Mouse (Mus musculus) cerebellum, adult 18-20 months (tissue): ENCODE results near the gene Six5.

Source experiments
- DNase-seq, 2 experiments: peaks; one replicate each; pipeline ENCODE4 v3.0.0; 2021

Six5 gene

DNA sequence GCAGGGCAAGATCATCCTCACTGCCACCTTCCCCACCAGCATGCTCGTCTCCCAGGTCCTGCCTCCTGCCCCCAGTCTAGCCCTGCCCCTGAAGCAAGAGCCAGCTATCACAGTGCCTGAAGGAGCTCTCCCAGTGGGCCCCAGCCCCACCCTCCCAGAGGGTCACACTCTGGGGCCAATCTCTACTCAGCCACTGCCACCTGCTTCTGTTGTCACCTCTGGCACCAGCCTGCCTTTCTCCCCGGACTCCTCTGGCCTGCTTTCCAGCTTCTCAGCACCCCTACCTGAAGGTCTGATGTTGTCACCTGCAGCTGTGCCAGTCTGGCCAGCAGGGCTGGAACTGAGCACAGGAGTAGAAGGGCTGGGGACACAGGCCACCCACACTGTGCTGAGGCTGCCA lies 2.8 kb downstream of the Six5 start:
- no peak for DNase-seq

DNA sequence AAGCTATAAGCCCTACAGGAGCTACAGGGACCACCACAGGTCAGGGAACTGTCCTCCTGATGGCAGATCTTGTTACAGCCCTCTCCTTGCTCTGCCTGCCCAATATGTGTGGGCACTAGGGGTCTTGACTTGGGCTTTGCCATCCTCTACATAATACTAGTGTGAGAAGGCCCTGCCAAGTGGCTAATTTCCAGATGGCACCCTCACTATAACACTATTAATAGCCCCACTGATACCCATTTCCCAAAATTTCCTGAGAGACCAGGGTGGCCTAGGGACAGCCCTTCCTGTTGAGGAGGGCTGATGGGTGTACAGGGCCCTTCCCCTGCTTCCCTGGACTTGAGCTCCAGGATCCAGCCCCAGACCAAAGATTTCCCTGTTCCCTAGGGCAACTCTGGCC lies 3.5 kb downstream of the Six5 start:
- DNase-seq, result no peak

DNA sequence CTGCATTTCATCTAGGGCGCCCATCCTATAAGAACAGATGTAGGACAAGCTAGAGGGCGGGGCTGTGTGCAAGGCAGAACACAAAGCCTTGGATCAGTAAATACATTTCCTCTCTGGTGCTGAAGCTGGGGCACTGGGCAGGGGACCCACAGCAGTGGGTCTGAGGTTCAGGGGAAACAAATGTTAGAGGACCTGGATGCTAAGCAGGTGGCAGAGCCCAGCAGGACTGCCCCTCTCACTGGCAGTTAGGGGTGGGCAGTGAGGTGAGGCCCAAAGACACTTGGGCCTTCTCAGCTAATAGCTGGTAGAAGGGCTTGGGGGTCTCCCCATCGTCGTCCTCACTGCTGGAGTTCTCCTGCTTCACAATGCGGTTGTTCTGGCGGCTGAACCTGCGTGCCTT lies 4.4 kb downstream of the Six5 start:
- no peak for DNase-seq

DNA sequence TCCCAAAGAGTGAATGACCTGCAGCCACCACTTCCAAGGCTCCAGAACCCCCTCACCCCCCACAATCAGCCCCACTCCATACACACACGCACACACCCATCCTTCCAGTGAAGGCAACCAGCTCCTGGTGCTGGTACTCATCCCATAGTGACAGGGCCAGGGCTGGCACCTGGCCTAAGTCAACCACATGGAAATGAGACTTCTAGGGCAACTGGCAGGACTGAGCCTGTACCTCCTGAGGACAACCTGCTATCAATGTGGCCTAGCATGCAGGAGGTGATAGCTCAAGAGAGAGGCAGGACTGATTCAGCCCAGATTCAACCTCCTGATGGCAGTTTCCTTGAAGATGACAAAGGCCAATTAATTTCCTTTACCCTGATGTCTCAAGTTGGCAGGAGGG lies 5.9 kb downstream of the Six5 start:
- DNase-seq, result no peak

DNA sequence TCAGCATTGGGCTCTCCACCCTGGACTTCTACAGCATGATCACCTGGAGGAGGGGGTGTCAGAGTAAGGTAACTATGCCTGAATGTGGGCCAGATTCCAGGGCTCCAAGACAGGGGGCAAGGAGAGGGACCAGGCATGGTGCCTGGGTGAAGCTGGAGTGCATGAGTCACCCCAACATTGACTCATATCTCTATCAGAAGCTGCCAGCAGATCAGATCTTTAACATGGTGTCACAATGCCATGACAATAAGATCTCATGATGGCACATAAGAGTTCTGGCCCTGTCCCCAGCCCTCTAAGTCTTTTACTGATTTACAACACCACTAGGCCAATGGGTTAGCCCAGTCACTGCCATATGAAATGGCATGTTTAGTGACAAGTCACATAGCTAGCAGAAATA lies 9.3 kb downstream of the Six5 start:
- no peak for DNase-seq

DNA sequence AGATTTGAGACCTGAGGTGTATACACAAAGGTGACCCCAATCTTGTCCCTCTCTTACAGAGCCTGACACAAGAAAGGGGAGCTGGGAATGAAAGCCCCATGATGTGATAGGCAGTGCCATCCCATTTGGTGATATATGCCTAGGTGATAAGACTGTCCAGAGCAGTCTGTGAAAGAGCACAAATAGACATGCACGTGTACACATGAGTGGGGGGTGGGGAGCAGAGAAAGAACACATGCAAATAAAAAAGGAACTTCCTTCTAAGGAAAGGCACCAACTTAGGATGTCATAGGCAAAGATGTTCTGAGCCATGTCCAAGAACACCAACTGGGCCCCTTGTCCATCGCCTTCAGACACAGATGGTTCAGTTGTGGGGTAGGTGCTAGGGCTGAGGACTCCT lies 10.1 kb downstream of the Six5 start:
- no peak for DNase-seq

DNA sequence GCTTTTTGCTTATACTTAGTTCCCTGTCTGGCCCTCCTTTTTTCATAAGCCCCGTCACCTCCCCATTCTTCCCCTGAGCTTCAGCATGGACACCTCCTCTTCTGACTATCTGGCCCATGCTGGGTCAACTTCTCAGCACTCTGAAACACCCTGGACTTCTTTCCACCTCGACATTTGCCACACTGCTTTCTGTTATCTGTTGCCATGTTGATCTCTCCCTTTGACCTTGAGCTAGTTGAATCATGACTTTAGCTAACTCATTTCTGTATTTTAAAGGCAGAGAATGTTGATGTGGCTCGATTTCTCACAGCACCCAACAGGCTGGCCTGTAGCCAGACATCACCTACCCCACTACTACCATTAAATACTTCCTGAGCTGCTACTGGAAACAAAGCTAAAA lies 13.0 kb downstream of the Six5 start:
- DNase-seq, result no peak

DNA sequence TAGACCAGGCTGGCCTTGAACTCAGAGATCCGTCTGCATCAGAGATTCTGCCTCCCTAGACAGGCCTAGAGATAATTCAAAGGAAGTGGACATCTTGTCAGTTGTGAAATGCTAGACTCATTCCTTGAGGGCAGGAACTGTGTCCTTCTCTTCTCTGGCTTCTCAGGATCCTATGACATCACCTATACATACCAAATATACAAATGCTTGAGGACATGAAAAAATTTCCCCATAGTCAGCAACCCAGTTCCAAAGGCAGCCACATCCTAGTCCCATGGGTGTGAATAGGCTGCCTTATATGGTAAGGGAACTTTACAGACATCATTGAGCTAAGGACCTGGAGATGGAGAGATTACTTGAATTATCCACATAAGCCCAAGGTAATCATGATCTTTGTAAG lies 15.2 kb downstream of the Six5 start:
- no peak for DNase-seq

DNA sequence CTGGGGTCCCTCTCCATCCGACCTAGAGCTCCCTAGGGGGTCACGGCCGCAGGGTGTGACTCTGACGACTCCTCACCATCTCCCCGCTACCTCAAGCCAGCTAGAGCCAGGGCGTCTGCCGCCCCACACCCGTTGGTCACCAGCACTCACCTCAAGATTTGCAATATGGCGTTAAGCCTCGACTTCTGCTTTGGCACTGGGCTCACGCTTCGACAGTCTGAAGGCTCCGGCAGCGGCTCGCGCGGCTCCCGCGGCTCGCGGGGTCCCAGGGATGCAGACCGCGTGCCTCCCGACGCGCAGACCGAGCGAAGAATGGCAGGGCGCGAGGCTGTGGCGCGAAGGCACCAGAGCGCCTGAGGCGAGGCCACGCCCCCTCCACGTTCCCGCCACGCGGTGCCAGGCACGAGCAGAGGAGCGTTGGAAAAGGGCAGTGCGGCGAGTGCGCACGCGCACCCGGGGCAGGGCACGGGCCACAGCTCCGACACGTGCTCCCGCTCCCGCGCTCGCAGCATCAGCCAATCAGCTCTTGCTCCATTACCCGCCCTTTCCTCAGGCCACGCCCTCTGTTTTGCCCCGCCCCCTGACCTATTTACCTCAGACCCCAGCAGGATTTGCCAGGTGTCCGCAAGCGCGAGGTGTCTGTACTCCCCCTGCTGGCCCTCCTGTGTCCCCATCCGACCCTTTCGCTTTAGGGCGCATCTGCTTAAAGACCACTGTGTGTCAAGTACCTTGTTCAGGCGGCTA lies 23.8 kb downstream of the Six5 start, which contains the start of gene Gm4969:
Gm4969 (minus strand) TSS at position 341 of the 744 bp plus-strand sequence.
- peak; percentile 61 to 65 for DNase-seq

DNA sequence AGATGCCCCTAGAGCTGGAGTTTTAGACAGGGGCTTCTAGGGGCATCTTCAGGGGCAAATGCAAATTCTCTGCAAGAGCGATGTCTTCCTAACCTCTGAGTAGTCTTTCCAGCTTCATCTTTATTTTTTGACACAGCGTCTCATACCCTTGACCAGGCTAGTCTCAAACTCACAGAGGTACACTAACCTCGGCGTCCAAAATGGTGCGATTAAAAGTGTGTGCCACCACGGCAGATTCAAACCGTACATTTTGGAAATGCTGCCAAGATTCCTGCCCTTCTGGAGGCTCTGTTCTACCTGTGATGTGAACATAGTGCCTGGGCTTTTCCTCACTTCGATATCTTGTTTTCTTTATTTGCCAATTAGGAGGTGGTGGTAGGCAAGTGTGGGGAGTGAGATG lies 24.7 kb downstream of the Six5 start:
- peak in 1 of 2 experiments; percentile 44 for DNase-seq

DNA sequence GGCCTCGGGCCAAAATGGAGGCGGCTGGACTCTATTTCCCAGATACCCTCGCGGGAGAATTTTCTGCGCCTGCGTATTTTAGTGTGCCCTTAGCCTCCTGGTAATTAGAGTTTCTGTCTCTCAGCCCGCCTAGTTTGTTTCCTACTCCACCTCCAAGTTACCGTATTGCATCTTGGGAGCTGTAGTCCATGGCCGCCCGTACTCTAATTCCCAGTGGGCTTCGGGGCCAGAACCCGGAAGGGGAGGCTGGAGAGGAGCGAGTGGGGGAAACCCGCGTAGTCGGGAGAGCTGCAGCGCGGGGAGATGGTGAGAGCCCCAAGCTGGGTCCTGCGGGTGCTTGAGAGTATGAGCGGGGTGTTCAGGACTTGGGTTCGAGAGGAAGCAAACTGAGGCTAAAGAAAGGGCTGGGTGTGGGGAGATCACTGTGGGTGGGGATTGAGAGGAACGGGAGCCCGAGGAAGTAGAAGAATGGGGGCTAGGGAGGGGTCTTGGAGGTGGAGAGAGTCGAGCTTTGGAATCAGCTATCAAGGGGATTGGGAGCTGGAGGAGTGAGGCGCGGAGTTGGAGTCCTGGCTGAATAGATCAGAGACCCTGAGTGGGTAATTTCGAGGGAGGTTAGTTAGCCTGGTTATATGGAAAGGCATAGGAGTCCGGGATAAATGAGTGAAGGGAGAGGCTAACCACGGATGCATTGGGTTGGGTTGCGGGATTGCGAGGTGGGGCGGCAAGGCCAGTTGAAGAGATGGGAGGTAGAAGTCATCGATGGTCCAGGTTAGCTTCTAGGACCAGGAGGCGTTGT lies 25.4 kb downstream of the Six5 start, which contains the start of gene Fbxo46:
Fbxo46 (plus strand) TSS at position 229 of the 799 bp plus-strand sequence.
- peak; percentile 90 to 97 for DNase-seq

DNA sequence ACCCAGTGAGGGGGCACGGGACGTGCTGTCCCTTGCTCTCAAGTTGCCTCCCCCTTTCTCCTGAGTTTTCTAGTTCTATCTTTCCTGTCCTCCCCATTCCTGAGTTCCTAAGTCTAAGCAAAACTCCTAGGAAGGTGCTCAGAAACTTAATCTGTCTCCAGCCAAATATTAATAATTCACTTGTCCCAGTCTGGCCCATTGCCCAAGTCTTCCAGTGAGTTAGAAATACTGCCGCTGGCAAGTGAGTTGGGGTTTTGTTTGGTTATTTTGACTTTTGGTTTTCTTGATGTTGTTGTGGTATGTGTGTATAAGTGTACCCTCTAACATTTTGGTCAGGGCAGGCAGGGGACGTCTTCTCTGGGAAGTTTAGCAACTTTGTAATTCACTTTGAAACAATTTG lies 27.3 kb downstream of the Six5 start:
- no peak for DNase-seq

DNA sequence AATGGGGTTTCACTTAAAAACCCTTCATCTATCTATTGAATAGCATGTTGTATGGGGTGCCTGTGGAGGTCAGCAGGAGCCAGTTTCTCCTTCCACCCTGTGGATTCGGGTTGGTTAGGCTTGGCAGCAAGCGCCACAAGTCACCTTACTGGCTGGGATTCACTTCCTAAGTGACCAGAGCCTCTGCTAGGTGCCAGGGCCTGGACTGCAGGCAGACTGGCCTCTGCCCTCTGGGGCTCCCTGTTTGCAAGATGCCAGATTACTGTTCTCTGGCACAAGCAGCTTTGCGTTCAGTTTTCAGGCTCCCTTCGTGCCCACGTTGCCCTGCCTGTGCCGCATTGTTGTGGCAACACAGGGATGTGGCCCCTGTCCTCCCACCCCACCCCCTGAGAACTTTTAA lies 30.3 kb downstream of the Six5 start:
- DNase-seq, result no peak

DNA sequence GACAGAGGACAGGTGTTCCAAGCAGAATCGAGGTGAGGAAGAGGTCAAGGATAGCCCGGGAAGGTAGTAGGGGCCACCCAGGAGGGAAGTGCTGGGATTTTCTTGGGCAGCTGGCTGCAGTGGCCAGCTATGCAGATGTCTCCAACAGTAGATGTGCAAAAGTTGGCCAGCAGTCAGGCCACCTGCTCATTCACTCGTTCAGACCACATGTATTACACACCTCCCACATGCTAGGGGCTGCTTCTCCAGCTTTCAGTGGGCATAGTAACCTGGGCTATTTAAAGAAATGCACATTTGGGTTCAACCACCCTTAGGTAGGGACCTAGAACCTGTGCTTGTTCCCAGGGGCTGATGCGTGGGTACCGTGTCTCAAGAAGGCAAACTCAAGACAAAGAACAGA lies 33.4 kb downstream of the Six5 start:
- no peak for DNase-seq

DNA sequence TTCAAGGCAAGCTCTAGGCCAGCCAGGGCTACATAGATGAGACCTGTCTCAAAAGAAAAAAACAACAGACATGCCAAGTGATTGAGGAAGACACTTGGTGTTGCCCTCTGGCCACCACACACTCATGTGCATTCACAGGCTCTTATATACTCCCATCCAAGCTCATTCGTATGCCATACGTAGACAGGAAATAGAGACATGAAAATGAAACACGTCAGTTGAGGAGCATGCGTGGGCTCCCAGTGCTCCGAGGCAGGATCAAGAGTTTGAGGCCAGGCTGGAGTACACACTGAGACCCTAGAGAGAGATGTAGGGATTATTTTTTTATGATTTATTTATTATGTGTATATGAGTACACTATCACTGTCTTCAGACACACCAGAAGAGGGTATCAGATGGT lies 35.0 kb downstream of the Six5 start:
- no peak for DNase-seq

DNA sequence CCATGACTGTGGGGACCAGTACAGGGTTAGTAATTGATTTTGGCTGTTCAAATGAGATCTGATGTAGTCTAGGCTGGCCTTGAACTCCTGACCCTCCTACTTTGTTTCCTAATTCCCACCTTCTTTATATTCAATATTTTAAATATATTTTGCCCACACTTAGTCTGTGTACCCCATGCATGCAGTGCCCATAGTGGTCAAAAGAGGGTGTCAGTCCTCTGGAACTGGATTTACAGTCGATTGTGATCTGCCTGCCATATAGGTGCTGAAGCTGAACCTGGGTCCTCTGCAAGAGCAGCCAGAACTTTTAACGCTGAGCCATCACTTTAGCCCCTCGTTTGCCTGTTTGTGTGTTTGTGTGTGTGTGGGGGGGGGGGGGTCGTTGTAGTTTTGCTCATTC lies 36.3 kb downstream of the Six5 start:
- DNase-seq, result no peak

DNA sequence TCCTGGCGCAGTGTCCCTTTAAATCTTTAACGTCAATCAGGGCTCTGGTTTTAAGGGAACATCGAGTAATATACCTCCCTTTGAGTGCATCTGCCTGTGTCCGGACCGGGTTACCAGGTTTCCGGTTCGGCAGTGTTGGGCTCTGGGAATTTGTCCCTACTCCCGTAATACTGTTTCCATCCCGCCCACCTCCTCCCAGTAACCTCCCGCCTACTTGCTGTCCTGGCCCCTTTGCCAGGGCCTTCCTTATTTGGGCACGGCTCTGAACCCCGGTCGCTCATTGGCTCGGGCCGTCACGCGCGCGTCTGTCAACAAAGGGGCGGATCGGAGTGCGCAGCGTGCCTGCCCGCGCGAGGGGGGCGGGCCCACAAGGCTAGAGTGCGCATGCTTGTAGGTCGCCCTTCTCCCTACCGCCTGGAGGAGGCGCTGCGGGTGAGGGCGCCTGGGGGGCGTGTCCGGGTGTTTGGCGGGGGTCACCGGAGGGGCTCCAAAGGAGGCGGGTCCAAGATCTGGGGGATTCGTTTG lies 37.0 kb downstream of the Six5 start:
- peak; percentile 94 to 97 for DNase-seq

DNA sequence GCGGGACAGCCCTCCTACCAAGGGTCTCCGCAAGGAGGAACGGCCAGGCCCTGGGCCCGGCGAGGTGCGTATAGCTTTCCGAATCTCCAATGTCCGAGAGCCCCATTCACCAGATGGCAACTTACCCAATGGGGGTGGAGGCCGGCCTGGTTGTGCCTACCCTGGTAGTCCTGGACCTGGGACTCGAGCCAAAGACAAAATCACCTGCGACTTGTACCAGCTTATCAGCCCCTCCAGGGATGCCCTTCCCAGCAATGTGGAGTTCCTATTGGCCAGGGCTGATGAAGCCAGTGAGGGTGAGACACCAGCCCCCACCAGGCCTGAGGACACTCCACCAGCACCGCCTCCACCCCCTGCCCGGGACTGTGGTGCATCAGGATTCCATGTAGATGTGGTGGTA lies 41.8 kb downstream of the Six5 start:
- peak in 1 of 2 experiments; percentile 28 for DNase-seq

DNA sequence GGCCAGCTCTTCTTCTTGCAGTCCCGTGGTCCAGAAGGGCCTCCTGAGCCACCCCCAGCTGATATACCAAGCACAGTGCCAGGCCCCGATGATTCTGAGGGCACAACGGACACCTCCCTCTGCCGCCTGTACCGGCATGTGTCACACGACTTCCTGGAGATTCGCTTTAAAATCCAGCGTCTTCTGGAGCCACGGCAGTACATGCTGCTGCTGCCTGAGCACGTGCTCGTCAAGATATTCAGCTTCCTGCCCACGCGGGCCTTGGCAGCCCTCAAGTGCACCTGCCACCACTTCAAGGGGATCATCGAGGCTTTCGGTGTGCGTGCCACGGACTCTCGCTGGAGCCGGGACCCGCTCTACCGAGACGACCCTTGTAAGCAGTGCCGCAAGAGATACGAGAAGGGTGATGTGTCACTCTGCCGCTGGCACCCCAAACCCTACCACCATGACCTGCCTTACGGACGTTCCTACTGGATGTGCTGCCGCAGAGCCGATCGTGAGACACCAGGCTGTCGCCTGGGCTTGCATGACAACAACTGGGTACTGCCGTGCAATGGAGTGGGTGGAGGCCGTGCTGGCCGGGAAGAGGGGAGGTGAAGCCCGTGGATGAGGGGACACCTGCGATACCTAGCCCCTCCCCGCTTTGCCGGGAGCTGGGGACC lies 42.4 kb downstream of the Six5 start:
- DNase-seq, result no peak

DNA sequence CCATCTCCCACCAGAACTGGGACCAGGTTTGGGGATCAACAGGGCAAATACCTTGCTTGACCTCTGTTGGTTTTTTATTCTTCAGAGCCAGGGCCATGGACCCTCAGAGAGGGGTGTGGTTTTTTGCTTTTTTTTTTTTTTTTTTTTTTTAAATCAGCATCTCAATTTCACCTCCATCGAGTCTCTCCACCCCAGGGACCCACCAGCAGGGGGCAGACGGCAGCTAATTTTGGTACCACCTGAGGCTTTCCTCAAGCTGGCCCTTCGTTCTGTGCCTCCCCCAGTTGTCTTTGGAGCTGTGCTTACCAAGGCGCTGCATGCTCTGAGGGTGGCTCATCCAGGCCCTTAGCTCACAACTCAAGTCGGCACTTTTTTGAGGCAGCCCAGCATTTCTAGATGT lies 43.0 kb downstream of the Six5 start:
- peak; percentile 44 to 49 for DNase-seq

DNA sequence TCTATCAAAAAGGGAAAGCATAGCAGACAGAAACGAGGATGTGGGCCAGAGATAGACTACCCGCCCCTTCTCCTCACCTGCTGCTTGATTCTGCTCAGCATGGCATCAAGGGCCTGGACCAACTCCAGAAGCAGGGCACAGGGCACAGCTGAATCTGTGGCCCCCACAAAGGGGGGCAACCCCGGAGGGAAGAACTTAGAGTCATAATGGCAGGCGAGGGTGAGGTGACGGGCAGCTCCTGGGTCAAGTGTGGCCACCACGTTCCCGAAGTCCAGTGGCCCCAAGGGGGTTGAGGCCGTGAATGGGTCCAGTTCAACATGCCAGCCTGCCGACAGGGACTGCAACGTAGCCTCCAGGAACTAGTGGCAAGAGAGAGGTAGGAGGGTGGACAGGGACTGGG lies 52.4 kb downstream of the Six5 start:
- no peak for DNase-seq

DNA sequence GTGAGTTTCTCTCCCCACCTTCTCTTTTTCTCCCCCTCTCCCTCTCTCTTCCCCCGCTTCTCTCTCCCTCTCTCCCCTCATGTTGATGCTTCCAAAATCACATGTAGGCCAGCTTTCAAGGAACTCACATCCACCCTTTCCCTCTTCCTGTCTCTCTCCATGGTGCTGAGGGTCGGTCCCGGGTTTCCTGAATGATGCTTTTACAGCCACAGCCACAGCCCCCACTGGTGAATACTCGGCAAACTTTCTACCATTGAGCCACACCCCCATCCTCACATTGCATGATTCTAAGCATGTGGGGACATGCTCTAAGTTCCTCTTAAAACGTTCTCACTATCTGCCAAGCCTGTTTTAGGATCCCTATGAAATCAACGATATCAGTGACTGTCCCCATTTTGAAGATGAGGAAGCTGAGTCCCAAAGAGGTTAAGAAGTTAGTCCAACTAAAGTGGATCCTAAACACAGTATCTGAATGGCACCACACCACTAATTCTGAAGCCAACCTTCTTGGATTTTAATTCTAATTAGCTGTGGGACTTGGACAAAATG lies 53.2 kb downstream of the Six5 start:
- DNase-seq, result no peak
